Mouse (Mus musculus) adrenal gland, postnatal 25 days (tissue): ENCODE data around the gene Dync1li1. TPM values are rescaled to one million over a fixed set of nuclear protein-coding genes. Genes with fewer than 3 reads are reported as not detected.
"Not testable (repeated sequence)": the region's sequence is repeated elsewhere in the genome, so short reads cannot be mapped to it uniquely, and the experiment has no call there.

Experiments used
- DNase-seq: peaks from one replicate; pipeline ENCODE4 v3.0.0; 2021; ENCODE audit warnings: mixed read lengths
- total RNA-seq: library from RNA; stranded (reverse); gene quantifications from 2 replicates; pipeline ENCODE4 v1.2.3, GENCODE M21; 2021

Dync1li1 gene
- total RNA-seq, 1 experiment from 2014 or later, result 41.0 TPM

- no peak for DNase-seq
Measured at GRCm38 (mm10) chr9:114673626-114674025, 15.0 kb upstream of the Dync1li1 start.

GRCm38 (mm10) chr9:114678576-114678975, 10.0 kb upstream of the Dync1li1 start:
- DNase-seq, result no peak

- DNase-seq, result no peak
Measured at GRCm38 (mm10) chr9:114679944-114680343, 8.6 kb upstream of the Dync1li1 start.

GRCm38 (mm10) chr9:114680531-114680930, 8.1 kb upstream of the Dync1li1 start:
- DNase-seq, result no peak

GRCm38 (mm10) chr9:114682193-114682592, 6.4 kb upstream of the Dync1li1 start:
- DNase-seq, result no peak

GRCm38 (mm10) chr9:114686245-114686644, 2.3 kb upstream of the Dync1li1 start:
- no peak for DNase-seq

GRCm38 (mm10) chr9:114687639-114688038, 951 bp upstream of the Dync1li1 start:
- no peak for DNase-seq

- DNase-seq, result peak; percentile 53
Measured at GRCm38 (mm10) chr9:114688953-114689407, 390 bp downstream of the Dync1li1 start.

- peak; percentile 13 for DNase-seq
Measured at GRCm38 (mm10) chr9:114690119-114690601, 1.6 kb downstream of the Dync1li1 start.

GRCm38 (mm10) chr9:114691112-114691511, 2.5 kb downstream of the Dync1li1 start:
- no peak for DNase-seq

- not testable (repeated sequence) for DNase-seq
Measured at GRCm38 (mm10) chr9:114695662-114696061, 7.1 kb downstream of the Dync1li1 start.

- no peak for DNase-seq
Measured at GRCm38 (mm10) chr9:114697072-114697471, 8.5 kb downstream of the Dync1li1 start.

GRCm38 (mm10) chr9:114697926-114698325, 9.3 kb downstream of the Dync1li1 start:
- DNase-seq, result no peak

- DNase-seq, result no peak
Measured at GRCm38 (mm10) chr9:114699262-114699661, 10.7 kb downstream of the Dync1li1 start.

- no peak for DNase-seq
Measured at GRCm38 (mm10) chr9:114699882-114700665, 11.5 kb downstream of the Dync1li1 start.

GRCm38 (mm10) chr9:114701031-114701430, 12.4 kb downstream of the Dync1li1 start:
- DNase-seq, result no peak

GRCm38 (mm10) chr9:114701921-114702320, 13.3 kb downstream of the Dync1li1 start:
- no peak for DNase-seq

GRCm38 (mm10) chr9:114707805-114708204, 19.2 kb downstream of the Dync1li1 start:
- DNase-seq, result no peak

GRCm38 (mm10) chr9:114710345-114710744, 21.8 kb downstream of the Dync1li1 start:
- peak; percentile 12 for DNase-seq

- no peak for DNase-seq
Measured at GRCm38 (mm10) chr9:114713481-114713880, 24.9 kb downstream of the Dync1li1 start.

GRCm38 (mm10) chr9:114716677-114717331, 28.2 kb downstream of the Dync1li1 start:
- no peak for DNase-seq

- no peak for DNase-seq
Measured at GRCm38 (mm10) chr9:114727315-114727714, 38.7 kb downstream of the Dync1li1 start.

- DNase-seq, result not testable (repeated sequence)
Measured at GRCm38 (mm10) chr9:114728432-114728831, 39.8 kb downstream of the Dync1li1 start.
